Mouse (Mus musculus) liver, embryonic 16.5 days (tissue): ENCODE measurements around the gene Pi4k2a. TPM values are rescaled to one million over a fixed set of nuclear protein-coding genes. Genes with fewer than 3 reads are reported as not detected.

Experiments
- ATAC-seq: fragments of 200-750 bp; cut with Nextera tagmentation; 2 replicates; pipeline ENCODE4 v1.8.0; 2017; ENCODE audit warnings: low read depth, mild to moderate bottlenecking, moderate number of reproducible peaks, moderate library complexity
- H3K27ac ChIP-seq: fragments of 300-500 bp; sonication (generic); 2 replicates; pipeline ENCODE4 v1.5.1; 2014; ENCODE audit warnings: mild to moderate bottlenecking, low read length
- H3K27me3 ChIP-seq: fragments of 300-500 bp; sonication (generic); 2 replicates; pipeline ENCODE4 v1.6.1; 2014; ENCODE audit warnings: low read depth, low read length, mixed read lengths; ENCODE audit not compliant: control insufficient read depth, insufficient read depth
- H3K36me3 ChIP-seq: fragments of 300-500 bp; sonication (generic); 2 replicates; pipeline ENCODE4 v1.6.1; 2014; ENCODE audit warnings: mild to moderate bottlenecking; ENCODE audit not compliant: control insufficient read depth, insufficient read depth
- H3K4me1 ChIP-seq: fragments of 300-500 bp; sonication (generic); 2 replicates; pipeline ENCODE4 v1.6.1; 2014; ENCODE audit warnings: low read depth, low read length, mixed read lengths; ENCODE audit not compliant: control insufficient read depth
- H3K4me2 ChIP-seq: fragments of 300-500 bp; sonication (generic); 2 replicates; pipeline ENCODE4 v1.6.1; 2014; ENCODE audit warnings: low read depth, low read length, mixed read lengths
- H3K4me3 ChIP-seq: fragments of 300-500 bp; sonication (generic); 2 replicates; pipeline ENCODE4 v1.5.1; 2014; ENCODE audit warnings: low read depth, mild to moderate bottlenecking, low read length
- H3K9ac ChIP-seq: fragments of 300-500 bp; sonication (generic); 2 replicates; pipeline ENCODE4 v1.6.1; 2014; ENCODE audit warnings: low read depth, low read length
- H3K9me3 ChIP-seq: fragments of 300-500 bp; sonication (generic); replicated peaks from 2 replicates; pipeline ENCODE4 v1.6.1; 2016; ENCODE audit warnings: low read length; ENCODE audit not compliant: control insufficient read depth
- WGBS: fragments of 180-500 bp; shearing (Covaris S2); extraction: QIAGEN DNeasy Blood & Tissue Kit; methylation state at CpG from one replicate; pipeline ENCODE4 v1.1.7; 2014; ENCODE audit not compliant: insufficient replicate concordance; 5-methylcytosine and 5-hydroxymethylcytosine counted together
- polyA plus RNA-seq: library from polyadenylated mRNA; unstranded; fragments of >200 nt; fragmentation: Nextera tagmentation; extraction: Ambion mirVana; gene quantifications from 2 replicates; pipeline ENCODE4 v1.2.1, GENCODE M21; 2015

Pi4k2a gene
- polyA plus RNA-seq, 1 experiment from 2014 or later, result 4.0 TPM

GRCm38 (mm10) chr19:42170025-42170969 lies 80.0 kb downstream of the Pi4k2a start:
- H3K9me3 ChIP-seq, result no peaks in the 10 kb centered on the region
- H3K9ac ChIP-seq, result peak overlapping the region; percentile 86
- peak overlapping the region; percentile 68 for H3K27ac ChIP-seq
- H3K4me3 ChIP-seq, result peak overlapping the region; percentile 80
- H3K36me3 ChIP-seq, result no peaks in the 10 kb centered on the region
- H3K4me1 ChIP-seq, result peaks cover 21% of the 10 kb centered on the region
- WGBS, result under 1% methylated on average over 56 of the region's 56 CpGs
- no peaks in the 10 kb centered on the region for H3K27me3 ChIP-seq
- peak; percentile 94 for ATAC-seq
- H3K4me2 ChIP-seq, result peak overlapping the region; percentile 72

Other genes with a start within 250 kb of the Pi4k2a start
- 2.5 and 2.7 TPM in 2 replicates for gene Frat2, start 242.3 kb upstream of the Pi4k2a start, polyA plus RNA-seq
- 7.4 and 7.5 TPM in 2 replicates for gene Rrp12, start 194.3 kb upstream of the Pi4k2a start, polyA plus RNA-seq
- gene Pgam1, start 178.5 kb upstream of the Pi4k2a start, polyA plus RNA-seq, result 366 and 408 TPM in 2 replicates
- gene Exosc1, start 157.0 kb upstream of the Pi4k2a start, polyA plus RNA-seq, result 25.4 and 27.3 TPM in 2 replicates
- 32.1 and 32.5 TPM in 2 replicates for gene Zdhhc16, start 157.0 kb upstream of the Pi4k2a start, polyA plus RNA-seq
- gene Mms19, start 109.3 kb upstream of the Pi4k2a start, polyA plus RNA-seq, result 10.1 and 11.1 TPM in 2 replicates
- 4.2 and 4.9 TPM in 2 replicates for gene Ubtd1, start 108.7 kb upstream of the Pi4k2a start, polyA plus RNA-seq
- 0.07 and 0.15 TPM in 2 replicates for gene Ankrd2, start 54.5 kb upstream of the Pi4k2a start, polyA plus RNA-seq
- 62.9 and 70.5 TPM in 2 replicates for gene Hoga1, start 44.9 kb upstream of the Pi4k2a start, polyA plus RNA-seq
- 0.34 and 0.35 TPM in 2 replicates for gene 4933411K16Rik, start 38.2 kb upstream of the Pi4k2a start, polyA plus RNA-seq
- gene Morn4, start 4.1 kb upstream of the Pi4k2a start, polyA plus RNA-seq, result 1.1 TPM in 2 replicates
- gene Avpi1, start 38.6 kb downstream of the Pi4k2a start, polyA plus RNA-seq, result 22.5 and 24.8 TPM in 2 replicates
- gene Marveld1, start 56.9 kb downstream of the Pi4k2a start, polyA plus RNA-seq, result 2.0 TPM in 2 replicates
- 8.5 and 9.9 TPM in 2 replicates for gene Zfyve27, start 73.5 kb downstream of the Pi4k2a start, polyA plus RNA-seq
- 0.37 TPM in 1 of 2 replicates, not detected in the other for gene Sfrp5, start 111.8 kb downstream of the Pi4k2a start, polyA plus RNA-seq
- gene Golga7b, start 157.1 kb downstream of the Pi4k2a start, polyA plus RNA-seq, result not detected in 2 replicates